Mouse (Mus musculus) erythroblast, embryonic 14.5 days (primary cell): ENCODE results near the gene Naa16. TPM values are rescaled to one million over a fixed set of nuclear protein-coding genes. Genes with fewer than 3 reads are reported as not detected.

Source experiments
- H3K27me3 ChIP-seq: 2 replicates; pipeline ENCODE4 v1.6.1; 2012; ENCODE audit warnings: inconsistent platforms; ENCODE audit not compliant: control insufficient read depth
- H3K36me3 ChIP-seq: 2 replicates; pipeline ENCODE4 v1.6.1; 2012; ENCODE audit warnings: mild to moderate bottlenecking, inconsistent platforms; ENCODE audit not compliant: control insufficient read depth
- H3K4me1 ChIP-seq: 2 replicates; pipeline ENCODE4 v1.6.1; 2012; ENCODE audit warnings: inconsistent platforms; ENCODE audit not compliant: control insufficient read depth
- H3K4me3 ChIP-seq: replicated peaks from 2 replicates; pipeline ENCODE3; 2012; ENCODE audit warnings: moderate library complexity, mild to moderate bottlenecking, inconsistent platforms
- H3K9me3 ChIP-seq: 2 replicates; pipeline ENCODE4 v1.6.1; 2012; ENCODE audit warnings: low read length, inconsistent platforms, mixed read lengths; ENCODE audit not compliant: control insufficient read depth
- GATA1 ChIP-seq: IDR thresholded peaks from 2 replicates; pipeline ENCODE4 v1.6.1; 2012; ENCODE audit warnings: low read length, inconsistent platforms, mixed read lengths
- TAL1 ChIP-seq: IDR thresholded peaks from 3 replicates; pipeline ENCODE4 v1.6.1; 2012; ENCODE audit warnings: low read length, inconsistent platforms, mixed read lengths
- polyA plus RNA-seq: library from polyadenylated mRNA; stranded (reverse); fragments of >175 nt; gene quantifications from 2 replicates; pipeline ENCODE4 v1.2.3, GENCODE M21; 2012

Gene Naa16
- polyA plus RNA-seq, 1 experiment: 1.8 TPM

DNA sequence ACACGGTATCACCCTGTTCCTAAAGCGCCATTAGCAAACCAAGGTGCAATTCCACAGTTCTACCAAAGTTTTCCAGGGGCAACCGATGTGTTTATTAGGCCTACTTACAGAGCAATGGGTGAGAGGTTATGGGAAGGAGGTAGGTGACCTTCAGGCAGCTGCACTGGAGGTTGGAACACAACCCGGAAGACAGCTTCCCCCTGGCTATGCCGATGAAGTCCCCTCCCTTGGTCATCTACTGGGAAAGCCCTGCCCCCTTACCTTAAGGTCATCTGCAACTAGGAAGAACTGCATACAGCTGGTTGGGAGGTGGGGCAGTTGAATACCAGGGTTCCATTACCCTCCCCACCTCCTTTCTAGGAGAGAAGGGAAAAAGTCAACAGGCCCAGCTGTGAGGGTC, 105.0 kb downstream of the Naa16 start:
- H3K9me3 ChIP-seq: no peaks in the 10 kb centered on the region
- no peaks in the 10 kb centered on the region; the same call in 1 of the 2 replicates for H3K27me3 ChIP-seq
- H3K4me3 ChIP-seq: no peak overlapping the region
- peaks cover 34% of the 10 kb centered on the region for H3K36me3 ChIP-seq
- H3K4me1 ChIP-seq: peaks cover 26% of the 10 kb centered on the region
- no peak for TF ChIP-seq GATA1
- no peak for TF ChIP-seq TAL1

DNA sequence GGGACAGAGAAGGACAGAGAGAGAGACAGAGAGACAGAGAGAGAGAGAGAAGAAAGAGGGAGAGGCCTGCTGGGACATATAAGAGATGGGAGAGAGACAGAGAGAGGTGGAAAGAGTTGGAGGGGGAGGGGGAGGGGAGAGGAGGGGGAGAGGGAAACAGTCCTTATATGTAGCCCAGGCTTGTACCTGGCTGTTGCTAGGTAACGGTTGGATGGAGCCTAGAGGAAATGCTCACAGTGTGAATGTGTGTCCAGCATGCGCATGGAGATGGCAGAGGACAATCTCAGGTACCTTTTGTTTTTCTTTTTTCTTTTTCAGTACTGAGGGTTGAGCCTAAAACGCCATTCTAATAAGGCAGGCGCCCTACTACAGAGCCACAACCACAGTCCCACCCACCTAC, 106.0 kb downstream of the Naa16 start:
- peaks cover 24% of the 10 kb centered on the region for H3K36me3 ChIP-seq
- TF ChIP-seq TAL1: no peak
- TF ChIP-seq GATA1: no peak
- no peak overlapping the region for H3K4me3 ChIP-seq

DNA sequence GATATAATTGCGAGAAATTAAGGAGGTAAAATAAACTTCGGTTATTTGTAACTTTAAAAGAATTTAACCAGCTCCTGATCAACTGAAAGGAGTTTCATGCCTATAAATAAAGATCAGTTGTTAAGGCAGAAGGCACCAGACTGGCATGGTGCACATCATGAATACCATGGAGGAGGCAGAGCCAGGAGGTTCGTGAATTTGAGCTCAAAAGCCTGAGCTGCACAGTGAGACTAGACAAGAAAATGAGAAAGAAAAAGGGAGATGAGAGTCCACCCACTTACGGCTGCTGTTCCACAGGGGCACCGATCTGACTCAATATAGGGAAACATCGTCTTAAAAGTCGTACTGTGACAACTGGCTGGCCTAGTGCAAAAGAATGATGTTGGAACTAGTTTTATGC, 106.6 kb downstream of the Naa16 start:
- H3K4me3 ChIP-seq: no peak overlapping the region
- TF ChIP-seq TAL1: no peak
- no peak for TF ChIP-seq GATA1
- peaks cover 13% of the 10 kb centered on the region for H3K4me1 ChIP-seq
- H3K36me3 ChIP-seq: peaks cover 18% of the 10 kb centered on the region
- no peaks in the 10 kb centered on the region for H3K9me3 ChIP-seq
- no peaks in the 10 kb centered on the region for H3K27me3 ChIP-seq

More for the DNA sequence above, 106.0 kb downstream of the Naa16 start:
- no peaks in the 10 kb centered on the region for H3K27me3 ChIP-seq
- H3K9me3 ChIP-seq: no peaks in the 10 kb centered on the region
- H3K4me1 ChIP-seq: peaks cover 17% of the 10 kb centered on the region

DNA sequence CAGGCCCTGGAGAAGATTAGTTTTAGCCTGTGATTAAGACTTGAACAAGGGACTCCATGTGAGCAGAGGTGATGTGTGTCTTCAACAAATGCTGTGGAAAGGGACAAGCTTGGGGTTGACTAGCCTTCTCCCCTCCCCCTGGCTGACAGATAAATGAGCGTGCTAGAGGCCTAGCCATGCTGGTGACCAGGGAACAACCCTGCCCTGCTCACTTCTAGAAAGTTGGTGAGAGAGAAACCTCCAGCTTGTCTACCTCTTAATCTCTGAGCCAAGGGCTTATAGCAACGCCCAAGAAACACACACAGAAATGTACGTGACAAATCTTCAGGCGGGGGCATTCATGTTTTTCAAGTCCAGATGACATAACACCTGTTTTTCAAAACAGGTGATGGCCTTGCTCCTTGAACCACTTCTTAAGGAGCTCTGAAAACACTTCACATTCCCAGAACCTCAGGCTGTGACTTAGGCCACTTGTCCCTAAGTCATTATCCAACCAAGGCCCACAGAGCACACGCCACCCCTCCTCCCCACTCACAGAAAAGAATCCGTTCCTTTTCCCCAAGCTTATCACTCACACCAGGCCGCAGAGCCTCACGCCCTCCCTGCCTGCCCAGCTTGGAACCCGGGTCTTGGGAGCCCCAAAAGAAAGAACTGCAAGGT, 108.6 kb downstream of the Naa16 start:
- no peaks in the 10 kb centered on the region for H3K9me3 ChIP-seq
- H3K4me3 ChIP-seq: no peak overlapping the region
- peaks cover 11% of the 10 kb centered on the region for H3K4me1 ChIP-seq
- no peak for TF ChIP-seq GATA1
- TF ChIP-seq TAL1: no peak
- no peaks in the 10 kb centered on the region; the same call in 1 of the 2 replicates for H3K36me3 ChIP-seq
- no peaks in the 10 kb centered on the region for H3K27me3 ChIP-seq

DNA sequence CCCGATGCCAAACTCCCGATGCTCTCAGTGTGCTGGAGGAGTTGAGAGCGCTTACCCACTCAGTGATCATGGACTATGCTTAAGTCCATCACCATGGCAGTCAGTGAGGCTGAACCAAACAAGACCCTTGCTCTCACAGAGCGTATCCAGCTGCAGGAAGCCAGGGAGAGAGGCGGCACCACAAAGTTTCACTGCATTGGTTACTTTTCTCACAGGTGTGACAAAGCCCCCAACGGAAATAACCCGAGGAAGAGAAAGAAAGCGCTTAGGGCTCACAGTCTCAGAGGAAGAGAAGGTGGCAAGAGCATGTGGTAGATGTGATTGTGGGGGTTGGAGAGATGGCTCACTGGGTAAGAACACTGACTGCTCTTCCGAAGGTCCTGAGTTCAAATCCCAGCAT, 110.1 kb downstream of the Naa16 start:
- no peak for TF ChIP-seq TAL1
- no peak for TF ChIP-seq GATA1
- no peaks in the 10 kb centered on the region for H3K27me3 ChIP-seq
- H3K36me3 ChIP-seq: no peaks in the 10 kb centered on the region
- no peaks in the 10 kb centered on the region for H3K9me3 ChIP-seq
- no peak overlapping the region for H3K4me3 ChIP-seq
- H3K4me1 ChIP-seq: peaks cover 11% of the 10 kb centered on the region

DNA sequence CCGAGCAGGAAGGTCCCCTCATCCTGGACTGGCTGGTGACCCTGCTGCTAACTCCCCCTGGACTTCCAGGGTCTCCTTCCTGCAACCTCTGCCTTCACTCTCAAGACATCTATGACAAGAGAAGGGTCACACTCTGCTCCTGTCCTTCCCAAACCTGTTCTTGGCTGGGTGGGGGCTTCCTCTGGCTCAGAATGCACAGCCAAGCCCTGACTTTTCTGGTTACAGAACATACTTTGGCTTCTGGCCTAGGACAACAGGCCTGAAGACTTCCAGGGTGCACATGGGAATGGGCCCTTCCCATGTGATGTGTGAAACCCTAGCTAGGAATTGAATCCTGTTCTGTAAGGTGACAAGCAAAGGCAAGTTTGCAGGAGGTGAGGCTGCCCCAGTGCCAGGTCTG, 111.1 kb downstream of the Naa16 start:
- no peak for TF ChIP-seq TAL1
- no peak for TF ChIP-seq GATA1
- Histone ChIP-seq H3K27me3 (no peaks in the 10 kb centered on the region), H3K4me1 (peaks cover 11% of the 10 kb centered on the region), H3K9me3 (no peaks in the 10 kb centered on the region), H3K36me3 (no peaks in the 10 kb centered on the region), H3K4me3 (no peak overlapping the region)

DNA sequence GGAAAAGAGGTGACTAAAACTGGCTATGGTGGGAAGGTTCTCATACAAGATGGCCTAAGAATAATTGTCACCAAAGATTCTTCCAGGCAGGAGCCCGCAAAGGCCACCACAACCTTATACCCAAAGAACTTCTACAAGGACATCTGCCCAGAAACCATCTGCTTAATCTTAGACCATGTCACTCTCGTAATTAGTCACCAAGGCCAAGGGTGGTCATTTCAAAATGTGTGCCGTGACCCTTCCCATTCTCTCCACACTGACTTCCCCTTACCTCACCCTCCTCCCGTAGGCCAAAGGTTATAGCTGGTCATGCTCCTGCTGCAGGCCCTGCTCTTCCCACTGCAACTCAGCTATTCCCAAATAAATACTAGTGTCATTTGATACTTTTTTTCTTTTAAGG, 111.7 kb downstream of the Naa16 start:
- Histone ChIP-seq H3K4me1 (peaks cover 11% of the 10 kb centered on the region), H3K36me3 (no peaks in the 10 kb centered on the region), H3K4me3 (no peak overlapping the region), H3K27me3 (no peaks in the 10 kb centered on the region), H3K9me3 (no peaks in the 10 kb centered on the region)
- TF ChIP-seq GATA1: no peak
- no peak for TF ChIP-seq TAL1

DNA sequence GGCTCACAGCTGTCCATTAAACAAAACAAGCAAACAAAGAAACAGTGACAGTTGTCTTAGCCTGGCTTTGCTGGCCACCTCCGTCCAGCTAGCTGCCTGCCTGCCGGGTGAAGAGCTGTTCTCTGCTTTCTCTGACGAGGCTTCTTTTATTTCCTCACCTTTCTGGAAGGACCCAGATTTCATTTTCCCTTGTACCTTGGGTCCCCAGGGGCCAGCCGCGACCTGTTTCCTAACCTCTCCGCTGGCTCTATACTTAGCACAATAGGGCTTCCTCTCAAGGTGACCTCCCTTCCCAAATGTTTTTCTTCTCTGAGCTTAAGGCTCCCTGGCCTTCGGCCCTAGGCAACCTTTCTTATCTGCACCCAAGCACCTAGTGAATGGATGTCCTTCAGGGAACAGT, 112.7 kb downstream of the Naa16 start:
- Histone ChIP-seq H3K4me3 (no peak overlapping the region), H3K9me3 (no peaks in the 10 kb centered on the region), H3K4me1 (peaks cover 11% of the 10 kb centered on the region), H3K27me3 (no peaks in the 10 kb centered on the region), H3K36me3 (no peaks in the 10 kb centered on the region)
- TF ChIP-seq TAL1: no peak
- TF ChIP-seq GATA1: no peak

DNA sequence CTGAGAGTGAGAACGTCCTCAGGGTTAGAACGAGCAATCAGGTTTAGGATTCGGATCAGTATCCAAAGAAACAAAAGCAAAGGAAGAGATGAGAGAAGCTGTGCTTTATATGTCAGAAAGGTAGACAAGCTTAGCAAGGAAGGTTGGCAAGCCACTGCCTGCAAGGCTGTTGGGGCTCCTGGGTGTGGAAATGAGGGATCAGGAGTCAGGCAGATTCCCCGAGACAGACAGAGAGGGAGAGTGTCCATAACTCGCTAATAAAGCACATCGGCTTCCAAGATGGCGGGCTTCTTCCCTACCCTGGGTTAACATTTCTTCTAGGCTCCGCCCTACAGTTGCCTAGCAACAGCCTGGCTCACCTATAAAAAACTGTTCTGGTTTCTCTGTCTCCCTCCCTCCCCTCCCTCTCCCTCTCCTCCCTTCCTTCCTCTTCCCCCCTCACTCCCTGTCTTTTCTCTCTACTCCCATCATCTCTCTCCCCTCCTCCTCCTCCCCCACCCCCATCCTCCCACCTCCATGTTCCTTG, 114.6 kb downstream of the Naa16 start:
- H3K36me3 ChIP-seq: no peaks in the 10 kb centered on the region
- no peaks in the 10 kb centered on the region for H3K27me3 ChIP-seq
- TF ChIP-seq GATA1: no peak
- TF ChIP-seq TAL1: no peak
- no peaks in the 10 kb centered on the region for H3K4me1 ChIP-seq
- H3K4me3 ChIP-seq: no peak overlapping the region
- H3K9me3 ChIP-seq: no peaks in the 10 kb centered on the region
